Mouse (Mus musculus) forebrain, embryonic 15.5 days (tissue): ENCODE data around the gene Ebf1. TPM values are rescaled to one million over a fixed set of nuclear protein-coding genes. Genes with fewer than 3 reads are reported as not detected.

Experiments used
- ATAC-seq: fragments of 200-750 bp; cut with Nextera tagmentation; replicated peaks from 2 replicates; pipeline ENCODE4 v1.8.0; 2017; ENCODE audit warnings: mild to moderate bottlenecking, moderate TSS enrichment, moderate library complexity
- H3K27ac ChIP-seq: fragments of 300-500 bp; sonication (generic); replicated peaks from 2 replicates; pipeline ENCODE4 v1.5.1; 2015; ENCODE audit warnings: mild to moderate bottlenecking, inconsistent platforms
- H3K27me3 ChIP-seq: fragments of 300-500 bp; sonication (generic); 2 replicates; pipeline ENCODE4 v1.6.1; 2015; ENCODE audit warnings: inconsistent platforms
- H3K36me3 ChIP-seq: fragments of 300-500 bp; sonication (generic); 2 replicates; pipeline ENCODE4 v1.6.1; 2015; ENCODE audit warnings: mild to moderate bottlenecking, inconsistent platforms
- H3K4me1 ChIP-seq: fragments of 300-500 bp; sonication (generic); 2 replicates; pipeline ENCODE4 v1.6.1; 2015; ENCODE audit warnings: inconsistent platforms
- H3K4me2 ChIP-seq: fragments of 300-500 bp; sonication (generic); replicated peaks from 2 replicates; pipeline ENCODE4 v1.6.1; 2015; ENCODE audit warnings: mild to moderate bottlenecking, inconsistent platforms
- H3K4me3 ChIP-seq: fragments of 300-500 bp; sonication (generic); 2 replicates; pipeline ENCODE4 v1.5.1; 2015; ENCODE audit warnings: mild to moderate bottlenecking, inconsistent platforms
- H3K9ac ChIP-seq: fragments of 300-500 bp; sonication (generic); replicated peaks from 2 replicates; pipeline ENCODE4 v1.6.1; 2015; ENCODE audit warnings: mild to moderate bottlenecking, inconsistent platforms
- H3K9me3 ChIP-seq: fragments of 300-500 bp; sonication (generic); 2 replicates; pipeline ENCODE4 v1.6.1; 2016; ENCODE audit warnings: inconsistent platforms
- WGBS: fragments of 180-500 bp; shearing (Covaris S2); methylation state at CpG from one replicate; pipeline ENCODE4 v1.1.7; 2015; ENCODE audit warnings: mixed read lengths; 5-methylcytosine and 5-hydroxymethylcytosine counted together
- polyA plus RNA-seq: library from polyadenylated mRNA; unstranded; fragments of >200 nt; fragmentation: Nextera tagmentation; extraction: Ambion mirVana; gene quantifications from 2 replicates; pipeline ENCODE4 v1.2.1, GENCODE M21; 2015

Ebf1 gene
- polyA plus RNA-seq, 1 experiment from 2014 or later: 35.6 TPM

DNA sequence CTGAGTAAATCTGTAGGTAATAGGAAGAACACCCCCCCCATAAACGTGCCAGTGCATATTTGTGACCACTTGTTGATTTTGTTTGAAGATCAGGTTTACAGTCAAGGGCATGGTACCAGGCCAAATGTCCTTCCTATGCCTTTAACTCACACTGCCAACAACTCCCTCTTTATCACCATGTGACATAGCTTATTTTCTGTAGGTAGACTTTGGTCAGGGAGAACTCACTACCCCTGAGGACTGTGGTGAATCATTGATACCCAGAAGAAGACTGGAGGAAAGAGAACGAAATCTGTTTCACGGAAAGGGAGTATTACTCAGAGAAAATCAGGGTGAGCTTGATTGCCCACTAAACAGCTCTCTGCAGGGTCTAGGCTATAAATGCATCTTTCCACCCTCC lies 267.2 kb downstream of the Ebf1 start:
- WGBS: 77% methylated on average over 3 of the region's 3 CpGs

DNA sequence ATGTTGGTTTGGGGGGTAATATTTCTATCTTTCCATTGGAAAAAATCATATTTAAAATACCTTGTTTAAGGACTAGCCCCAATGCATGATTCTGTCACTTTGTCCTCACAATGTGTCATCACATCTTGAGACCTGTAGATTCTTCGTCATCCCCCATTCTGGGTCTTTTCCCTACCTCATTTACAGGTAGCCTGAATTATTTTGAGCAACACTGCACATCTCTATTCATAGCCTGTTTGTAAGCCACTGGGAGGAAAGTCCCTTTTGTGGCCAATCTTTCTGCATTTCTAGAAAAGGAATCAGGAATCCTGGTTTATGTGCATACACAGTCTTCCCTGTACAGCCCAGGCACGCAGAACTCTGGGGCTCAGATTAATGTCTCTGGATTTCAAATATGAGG lies 269.8 kb downstream of the Ebf1 start:
- no peaks in the 10 kb centered on the region for H3K27me3 ChIP-seq
- H3K4me1 ChIP-seq: peaks cover 9% of the 10 kb centered on the region
- WGBS: 90% methylated on average over 2 of the region's 2 CpGs
- no peaks in the 10 kb centered on the region for H3K36me3 ChIP-seq
- H3K4me2 ChIP-seq: no peak overlapping the region
- H3K9ac ChIP-seq: no peak overlapping the region
- no peaks in the 10 kb centered on the region for H3K9me3 ChIP-seq
- H3K27ac ChIP-seq: no peak overlapping the region
- ATAC-seq: no peak
- no peak overlapping the region for H3K4me3 ChIP-seq

More for the DNA sequence above, 267.2 kb downstream of the Ebf1 start:
- ATAC-seq: no peak
- Histone ChIP-seq H3K4me2 (no peak overlapping the region), H3K4me3 (no peak overlapping the region), H3K4me1 (peaks cover 9% of the 10 kb centered on the region), H3K27ac (no peak overlapping the region), H3K36me3 (no peaks in the 10 kb centered on the region), H3K27me3 (0 out of 2 replicates have a peak, but pooled peaks cover 2% of the 10 kb centered on the region), H3K9me3 (no peaks in the 10 kb centered on the region), H3K9ac (no peak overlapping the region)

DNA sequence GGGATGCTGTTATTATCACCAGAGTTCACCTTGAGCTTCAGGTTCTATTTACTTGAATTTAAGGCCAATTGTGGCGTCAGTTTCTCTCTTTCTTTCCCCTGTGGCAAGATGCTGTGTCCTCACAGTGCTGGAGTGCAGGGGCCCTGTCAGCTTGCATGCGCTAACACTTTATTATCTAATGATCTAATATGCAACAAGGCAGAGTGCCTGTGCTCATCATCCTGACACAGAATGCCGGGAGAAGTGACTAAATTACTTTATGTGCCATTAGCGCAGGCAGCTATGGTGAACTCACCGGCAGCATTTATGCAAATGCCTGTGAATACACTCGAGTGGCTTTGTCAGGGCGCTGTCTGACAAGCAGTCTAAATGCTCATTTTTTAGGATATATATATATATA lies 270.6 kb downstream of the Ebf1 start:
- Histone ChIP-seq H3K27me3 (no peaks in the 10 kb centered on the region), H3K9me3 (no peaks in the 10 kb centered on the region), H3K27ac (no peak overlapping the region), H3K4me3 (no peak overlapping the region), H3K4me2 (no peak overlapping the region), H3K4me1 (peaks cover 4% of the 10 kb centered on the region; the same call in 1 of the 2 replicates), H3K9ac (no peak overlapping the region), H3K36me3 (no peaks in the 10 kb centered on the region)
- WGBS: 66% methylated on average over 7 of the region's 7 CpGs
- 0 out of 2 replicates have a peak, but pooled peaks have one; percentile 16 for ATAC-seq

DNA sequence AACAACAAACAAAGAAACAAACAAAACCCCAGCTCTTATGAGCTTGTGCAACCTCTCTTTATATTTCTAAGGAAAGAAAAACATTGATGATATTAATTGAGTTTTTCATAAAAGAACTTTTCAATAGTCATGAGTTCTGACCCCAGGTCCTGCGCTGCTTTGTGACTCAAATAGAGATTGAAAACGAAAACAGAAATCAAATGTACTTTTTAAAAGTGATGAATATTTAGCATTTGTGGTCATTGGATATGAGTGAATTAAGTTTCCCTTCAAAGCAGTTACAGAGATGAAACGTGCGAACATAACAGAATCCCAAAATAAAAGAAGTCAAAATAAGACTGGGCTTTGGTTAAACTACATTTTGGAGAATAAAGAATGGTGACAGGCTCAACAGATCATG lies 271.3 kb downstream of the Ebf1 start:
- ATAC-seq: no peak
- Histone ChIP-seq H3K4me2 (no peak overlapping the region), H3K4me1 (no peaks in the 10 kb centered on the region), H3K27me3 (no peaks in the 10 kb centered on the region), H3K9me3 (no peaks in the 10 kb centered on the region), H3K9ac (no peak overlapping the region), H3K36me3 (no peaks in the 10 kb centered on the region), H3K27ac (no peak overlapping the region), H3K4me3 (no peak overlapping the region)
- 89% methylated on average over 4 of the region's 4 CpGs for WGBS

DNA sequence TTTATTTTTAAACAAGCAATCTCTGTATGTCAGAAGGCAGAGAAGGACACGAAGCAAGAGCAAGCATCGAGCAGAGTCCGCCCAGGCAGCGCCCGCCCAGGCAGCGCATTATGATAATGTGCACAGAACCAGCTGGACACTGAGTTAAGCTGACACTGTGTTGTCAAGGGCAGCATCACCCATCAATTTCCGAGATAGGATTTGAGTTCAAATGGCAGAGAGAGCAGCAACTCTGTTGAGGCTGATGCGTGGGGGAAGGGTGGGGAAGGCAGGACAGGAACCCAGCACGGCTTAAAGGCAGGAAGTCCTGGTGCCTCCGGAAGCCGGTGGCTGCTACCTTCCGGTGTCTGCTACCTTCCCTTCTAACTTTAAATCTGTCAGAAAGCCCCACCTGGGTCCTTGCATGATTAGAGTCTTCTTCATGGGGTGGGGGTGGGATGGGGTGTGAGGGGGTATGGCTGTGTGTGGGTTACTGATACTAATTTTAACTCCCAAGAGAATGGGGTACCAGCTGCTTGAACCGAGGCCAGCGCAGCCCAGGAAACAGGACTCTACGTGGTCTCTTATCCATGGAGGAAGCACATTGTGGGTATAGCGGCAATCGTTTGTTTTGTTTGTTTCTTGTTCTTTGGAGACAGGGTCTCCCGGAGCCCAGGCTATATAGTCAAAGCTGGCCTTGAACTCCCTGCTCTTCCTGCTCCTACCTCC lies 275.9 kb downstream of the Ebf1 start:
- H3K4me1 ChIP-seq: no peaks in the 10 kb centered on the region
- ATAC-seq: no peak
- H3K27ac ChIP-seq: no peak overlapping the region
- H3K36me3 ChIP-seq: no peaks in the 10 kb centered on the region
- no peak overlapping the region for H3K9ac ChIP-seq
- 69% methylated on average over 18 of the region's 18 CpGs for WGBS
- no peak overlapping the region for H3K4me3 ChIP-seq
- H3K9me3 ChIP-seq: no peaks in the 10 kb centered on the region
- H3K4me2 ChIP-seq: no peak overlapping the region
- no peaks in the 10 kb centered on the region for H3K27me3 ChIP-seq

DNA sequence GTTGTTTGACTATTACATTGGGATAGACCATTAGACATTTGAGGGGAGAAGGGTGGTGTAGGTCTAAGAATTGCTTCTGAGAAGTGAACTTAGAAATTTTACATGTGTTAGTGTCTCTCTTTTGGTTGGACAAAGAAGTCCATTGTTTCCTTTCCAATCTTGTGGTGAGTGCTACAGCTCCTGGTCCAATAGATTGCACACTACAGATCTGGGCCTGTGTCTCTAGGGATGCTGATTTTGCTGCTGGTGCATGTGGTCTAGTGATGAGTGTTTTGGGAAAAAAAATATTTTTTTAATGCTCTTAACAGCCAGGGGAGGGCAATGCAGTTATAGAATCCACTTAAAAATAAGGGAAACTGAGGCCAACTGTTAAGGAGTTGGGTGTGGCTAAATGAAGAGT lies 276.9 kb downstream of the Ebf1 start:
- no peaks in the 10 kb centered on the region for H3K27me3 ChIP-seq
- H3K4me2 ChIP-seq: no peak overlapping the region
- H3K4me3 ChIP-seq: no peak overlapping the region
- H3K4me1 ChIP-seq: no peaks in the 10 kb centered on the region
- no peak overlapping the region for H3K27ac ChIP-seq
- H3K9ac ChIP-seq: no peak overlapping the region
- H3K36me3 ChIP-seq: no peaks in the 10 kb centered on the region
- ATAC-seq: no peak
- H3K9me3 ChIP-seq: no peaks in the 10 kb centered on the region

DNA sequence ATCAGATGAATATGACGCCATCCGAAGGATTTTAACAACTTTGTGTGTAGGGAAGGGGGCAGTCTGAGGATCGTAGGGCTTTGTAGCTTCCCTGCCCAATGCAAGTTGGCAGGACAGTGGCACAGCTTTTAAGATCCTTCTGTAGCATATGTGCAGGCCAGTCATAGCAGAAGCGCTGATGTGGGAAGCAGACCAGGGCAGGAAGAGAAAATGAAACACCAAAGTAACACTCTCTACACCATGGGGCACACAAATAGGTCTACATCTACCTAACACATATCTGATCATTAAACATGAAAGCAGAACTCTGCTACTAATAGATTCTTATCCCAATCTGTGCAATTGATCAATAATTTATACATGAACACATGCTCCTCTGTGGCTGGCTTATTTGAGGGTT lies 277.7 kb downstream of the Ebf1 start:
- no peak for ATAC-seq
- peaks cover 3% of the 10 kb centered on the region for H3K4me1 ChIP-seq
- H3K4me3 ChIP-seq: no peak overlapping the region
- H3K27me3 ChIP-seq: no peaks in the 10 kb centered on the region
- H3K4me2 ChIP-seq: no peak overlapping the region
- WGBS: 94% methylated on average over 4 of the region's 4 CpGs
- no peak overlapping the region for H3K9ac ChIP-seq
- H3K36me3 ChIP-seq: no peaks in the 10 kb centered on the region
- no peaks in the 10 kb centered on the region for H3K9me3 ChIP-seq
- no peak overlapping the region for H3K27ac ChIP-seq

DNA sequence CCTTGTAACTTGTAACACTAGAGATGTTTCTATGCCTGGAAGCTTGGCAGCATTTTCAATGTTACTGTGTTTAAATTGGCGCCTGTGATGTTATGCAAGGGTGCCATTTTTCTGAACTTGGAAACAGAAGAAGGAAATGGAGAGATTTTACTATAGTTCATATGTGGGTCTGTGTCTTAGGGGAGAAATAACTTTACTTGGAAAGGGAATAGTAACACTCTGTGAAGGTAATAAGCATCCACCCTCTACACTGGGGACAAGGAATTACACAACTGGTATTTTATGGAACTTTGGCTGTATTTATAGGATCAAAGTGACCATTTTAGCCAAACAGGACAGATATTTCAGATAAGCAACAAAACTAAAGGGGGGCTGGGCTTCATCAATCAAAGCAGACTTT lies 278.8 kb downstream of the Ebf1 start:
- H3K27me3 ChIP-seq: no peaks in the 10 kb centered on the region
- H3K4me1 ChIP-seq: peaks cover 14% of the 10 kb centered on the region
- H3K9me3 ChIP-seq: no peaks in the 10 kb centered on the region
- ATAC-seq: no peak
- no peak overlapping the region for H3K27ac ChIP-seq
- no peak overlapping the region for H3K4me3 ChIP-seq
- no peak overlapping the region for H3K4me2 ChIP-seq
- H3K36me3 ChIP-seq: no peaks in the 10 kb centered on the region
- 76% methylated on average over 1 of the region's 1 CpGs for WGBS
- H3K9ac ChIP-seq: no peak overlapping the region

DNA sequence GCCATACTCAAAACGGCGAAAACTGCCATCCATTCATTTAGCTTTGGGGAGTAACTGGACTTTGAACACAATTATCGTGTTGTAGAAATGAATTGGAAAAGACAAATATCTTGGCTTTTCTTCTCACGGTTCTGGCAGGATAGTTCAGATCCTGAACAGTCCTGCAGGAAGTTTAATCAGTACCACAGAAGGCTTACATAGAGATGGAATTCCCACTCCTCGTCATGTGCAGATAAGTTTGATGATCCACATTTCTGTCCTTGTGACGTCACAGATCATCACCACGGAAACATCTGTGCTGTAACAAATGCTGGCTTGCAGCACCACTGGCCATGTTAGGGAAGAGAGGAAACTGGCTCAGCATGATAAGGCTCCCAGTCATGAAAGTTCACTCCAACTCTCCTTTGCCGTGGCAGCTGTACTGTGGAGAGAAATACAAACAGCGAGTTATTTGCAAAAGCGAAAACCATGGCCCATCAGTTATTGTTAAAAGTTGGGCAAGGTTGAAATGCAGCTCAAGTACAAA lies 280.1 kb downstream of the Ebf1 start:
- no peak for ATAC-seq
- Histone ChIP-seq H3K9ac (no peak overlapping the region), H3K36me3 (no peaks in the 10 kb centered on the region), H3K4me3 (no peak overlapping the region), H3K27me3 (no peaks in the 10 kb centered on the region), H3K27ac (no peak overlapping the region), H3K4me1 (peaks cover 24% of the 10 kb centered on the region), H3K9me3 (no peaks in the 10 kb centered on the region), H3K4me2 (no peak overlapping the region)
- WGBS: 77% methylated on average over 10 of the region's 10 CpGs

DNA sequence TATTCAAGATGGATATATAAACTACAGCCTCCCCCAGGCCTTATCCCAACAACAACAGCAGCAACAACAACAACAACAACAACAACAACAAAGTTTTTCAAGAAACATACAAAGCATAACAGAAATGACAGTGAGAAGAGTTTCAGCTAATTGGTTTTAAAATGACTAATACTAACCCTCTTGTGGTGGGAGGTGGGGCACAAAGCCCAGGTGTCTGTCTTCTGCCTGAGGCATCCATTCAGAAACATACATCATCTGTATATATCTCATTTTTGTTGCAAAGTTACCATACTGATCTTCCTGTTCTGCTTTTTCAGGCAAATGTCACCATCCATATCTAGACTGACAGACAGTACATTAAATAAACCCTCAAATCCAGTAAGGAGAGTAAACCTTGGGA lies 282.4 kb downstream of the Ebf1 start:
- Histone ChIP-seq H3K4me1 (peaks cover 40% of the 10 kb centered on the region), H3K27ac (peak overlapping the region; percentile 55; the same call in 1 of the 2 replicates)
- ATAC-seq: no peak

DNA sequence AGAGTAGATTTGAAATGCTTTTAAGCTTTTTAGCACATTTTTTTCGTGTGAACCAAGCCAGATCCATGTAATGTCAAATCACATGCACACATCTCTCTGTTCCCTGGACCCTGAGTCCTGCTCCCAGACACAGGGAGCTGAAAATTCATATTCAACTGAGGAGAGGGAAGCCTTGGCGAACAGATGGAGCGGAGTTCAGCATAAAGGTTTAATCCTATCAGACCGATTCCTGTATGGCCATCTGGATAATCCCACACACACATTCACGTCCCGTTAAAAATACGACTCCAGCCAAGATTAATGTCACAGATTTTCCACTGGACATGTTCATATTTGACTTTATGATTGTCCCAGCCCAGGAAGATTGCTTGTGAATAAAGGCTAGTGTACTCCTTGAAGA lies 282.8 kb downstream of the Ebf1 start:
- H3K9me3 ChIP-seq: no peaks in the 10 kb centered on the region
- ATAC-seq: peak; percentile 48; the same call in 1 of the 2 replicates
- H3K36me3 ChIP-seq: no peaks in the 10 kb centered on the region
- peak overlapping the region; percentile 4; the same call in 1 of the 2 replicates for H3K4me2 ChIP-seq
- no peak overlapping the region for H3K9ac ChIP-seq
- H3K27me3 ChIP-seq: no peaks in the 10 kb centered on the region
- H3K4me3 ChIP-seq: no peak overlapping the region
- 19% methylated on average over 7 of the region's 7 CpGs for WGBS
- H3K4me1 ChIP-seq: peaks cover 40% of the 10 kb centered on the region
- H3K27ac ChIP-seq: peak overlapping the region; percentile 55

More for the DNA sequence above, 282.4 kb downstream of the Ebf1 start:
- Histone ChIP-seq H3K4me2 (no peak overlapping the region), H3K36me3 (no peaks in the 10 kb centered on the region), H3K9me3 (no peaks in the 10 kb centered on the region), H3K4me3 (no peak overlapping the region), H3K9ac (no peak overlapping the region), H3K27me3 (no peaks in the 10 kb centered on the region)

DNA sequence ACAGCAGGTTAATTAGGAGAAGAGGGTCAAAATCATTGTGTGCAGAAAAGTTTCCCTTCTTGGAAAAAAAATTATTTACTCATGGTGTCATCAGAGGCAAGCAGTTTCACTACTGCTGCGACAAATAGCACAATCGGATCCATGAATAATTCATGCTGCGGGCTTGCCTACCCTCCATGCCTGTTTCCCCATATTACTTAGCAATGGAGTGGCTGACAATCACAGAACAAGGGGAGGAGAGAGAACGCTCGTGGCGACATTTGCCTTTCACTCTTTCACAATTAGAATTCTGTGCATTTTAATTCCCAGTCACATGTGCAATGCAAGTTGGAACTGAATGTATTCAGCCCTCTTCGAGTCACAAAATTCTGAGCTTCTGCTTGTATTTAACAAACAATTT lies 283.4 kb downstream of the Ebf1 start:
- Histone ChIP-seq H3K9ac (no peak overlapping the region), H3K36me3 (no peaks in the 10 kb centered on the region), H3K27ac (peak overlapping the region; percentile 55), H3K4me2 (peak overlapping the region; percentile 4; the same call in 1 of the 2 replicates), H3K4me1 (peaks cover 40% of the 10 kb centered on the region), H3K27me3 (no peaks in the 10 kb centered on the region), H3K9me3 (no peaks in the 10 kb centered on the region), H3K4me3 (no peak overlapping the region)
- WGBS: 17% methylated on average over 7 of the region's 7 CpGs
- ATAC-seq: peak; percentile 92

DNA sequence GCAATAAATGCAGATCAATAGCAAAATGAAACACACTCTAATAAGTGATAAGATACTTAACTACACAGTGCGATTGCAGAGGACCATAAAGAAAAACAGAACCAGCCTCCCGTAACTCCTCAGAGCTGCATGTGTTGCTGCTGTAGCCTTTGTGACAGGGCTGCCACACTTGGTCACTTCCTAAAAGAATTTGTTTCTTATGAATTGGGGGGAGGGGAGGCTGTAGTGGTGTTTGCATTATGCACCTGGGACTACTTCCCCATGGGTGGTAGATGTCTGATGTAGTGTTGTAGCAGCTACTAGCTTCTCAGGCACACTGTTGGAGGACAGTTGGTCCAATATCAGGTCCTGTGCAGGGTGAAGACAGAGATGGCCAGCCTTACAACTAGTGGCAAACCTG lies 284.6 kb downstream of the Ebf1 start:
- WGBS: 78% methylated on average over 2 of the region's 2 CpGs
- H3K9ac ChIP-seq: no peak overlapping the region
- H3K4me3 ChIP-seq: no peak overlapping the region
- H3K36me3 ChIP-seq: no peaks in the 10 kb centered on the region
- H3K27me3 ChIP-seq: no peaks in the 10 kb centered on the region
- no peaks in the 10 kb centered on the region for H3K9me3 ChIP-seq
- no peak overlapping the region for H3K27ac ChIP-seq
- no peak for ATAC-seq
- no peak overlapping the region for H3K4me2 ChIP-seq
- H3K4me1 ChIP-seq: peaks cover 40% of the 10 kb centered on the region
